Mouse (Mus musculus) forebrain, embryonic 16.5 days (tissue): ENCODE data around the gene Folr2. TPM values are rescaled to one million over a fixed set of nuclear protein-coding genes. Genes with fewer than 3 reads are reported as not detected.

Source experiments
- ATAC-seq: fragments of 200-750 bp; cut with Nextera tagmentation; 2 replicates; pipeline ENCODE4 v1.8.0; 2017; ENCODE audit warnings: mild to moderate bottlenecking, moderate library complexity
- H3K27ac ChIP-seq: fragments of 300-500 bp; sonication (generic); 2 replicates; pipeline ENCODE4 v1.5.1; 2014; ENCODE audit warnings: low read length, control low read depth
- H3K27me3 ChIP-seq: fragments of 300-500 bp; sonication (generic); replicated peaks from 2 replicates; pipeline ENCODE4 v1.6.1; 2014; ENCODE audit warnings: low read length; ENCODE audit not compliant: control insufficient read depth, insufficient read depth
- H3K36me3 ChIP-seq: fragments of 300-500 bp; sonication (generic); 2 replicates; pipeline ENCODE4 v1.6.1; 2014; ENCODE audit not compliant: control insufficient read depth, insufficient read depth
- H3K4me1 ChIP-seq: fragments of 300-500 bp; sonication (generic); replicated peaks from 2 replicates; pipeline ENCODE4 v1.6.1; 2014; ENCODE audit warnings: low read length; ENCODE audit not compliant: control insufficient read depth, insufficient read depth
- H3K4me2 ChIP-seq: fragments of 300-500 bp; sonication (generic); 2 replicates; pipeline ENCODE4 v1.6.1; 2014; ENCODE audit warnings: mild to moderate bottlenecking, low read length, control low read depth
- H3K4me3 ChIP-seq: fragments of 300-500 bp; sonication (generic); replicated peaks from 2 replicates; pipeline ENCODE4 v1.5.1; 2014; ENCODE audit warnings: mild to moderate bottlenecking, low read length, control low read depth
- H3K9ac ChIP-seq: fragments of 300-500 bp; sonication (generic); replicated peaks from 2 replicates; pipeline ENCODE4 v1.6.1; 2014; ENCODE audit warnings: low read depth, low read length, control low read depth
- H3K9me3 ChIP-seq: fragments of 300-500 bp; sonication (generic); 2 replicates; pipeline ENCODE4 v1.6.1; 2016; ENCODE audit warnings: low read length; ENCODE audit not compliant: control insufficient read depth
- WGBS: fragments of 180-500 bp; shearing (Covaris S2); extraction: QIAGEN DNeasy Blood & Tissue Kit; methylation state at CpG from one replicate; pipeline ENCODE4 v1.1.7; 2014; 5-methylcytosine and 5-hydroxymethylcytosine counted together
- polyA plus RNA-seq: library from polyadenylated mRNA; unstranded; fragments of >200 nt; fragmentation: Nextera tagmentation; extraction: Ambion mirVana; gene quantifications from 2 replicates; pipeline ENCODE4 v1.2.1, GENCODE M21; 2015

The Folr2 gene
- 0.65 and 0.94 TPM in 2 replicates for polyA plus RNA-seq

- 95% methylated on average over 4 of the region's 4 CpGs for WGBS
- no peak within 1 kb of the TSS for H3K4me3 ChIP-seq
- H3K36me3 ChIP-seq = no peaks in the 10 kb centered on the region
- ATAC-seq = no peak
- H3K9me3 ChIP-seq = no peaks in the 10 kb centered on the region
- H3K27me3 ChIP-seq = no peaks in the 10 kb centered on the region
- H3K4me1 ChIP-seq = no peaks in the 10 kb centered on the region
- no peak within 1 kb of the TSS for H3K4me2 ChIP-seq
- no peak within 1 kb of the TSS for H3K9ac ChIP-seq
- no peak within 1 kb of the TSS for H3K27ac ChIP-seq
These were observed at the start of gene Folr2 for GRCm38 (mm10) chr7:101857094-101857493. Gene Folr2, minus strand, starts transcription at chr7:101857194.

GRCm38 (mm10) chr7:101906696-101907095, 49.7 kb upstream of the Folr2 start:
- Histone ChIP-seq H3K4me3 (peak overlapping the region; percentile 72), H3K27me3 (no peaks in the 10 kb centered on the region), H3K9me3 (no peaks in the 10 kb centered on the region), H3K9ac (peak overlapping the region; percentile 76; the same call in 1 of the 2 replicates), H3K27ac (no peak overlapping the region), H3K4me1 (peaks cover 22% of the 10 kb centered on the region), H3K36me3 (peaks cover 5% of the 10 kb centered on the region; the same call in 1 of the 2 replicates), H3K4me2 (peak overlapping the region; percentile 79)
- WGBS = 84% methylated on average over 8 of the region's 8 CpGs
- no peak for ATAC-seq

DNA sequence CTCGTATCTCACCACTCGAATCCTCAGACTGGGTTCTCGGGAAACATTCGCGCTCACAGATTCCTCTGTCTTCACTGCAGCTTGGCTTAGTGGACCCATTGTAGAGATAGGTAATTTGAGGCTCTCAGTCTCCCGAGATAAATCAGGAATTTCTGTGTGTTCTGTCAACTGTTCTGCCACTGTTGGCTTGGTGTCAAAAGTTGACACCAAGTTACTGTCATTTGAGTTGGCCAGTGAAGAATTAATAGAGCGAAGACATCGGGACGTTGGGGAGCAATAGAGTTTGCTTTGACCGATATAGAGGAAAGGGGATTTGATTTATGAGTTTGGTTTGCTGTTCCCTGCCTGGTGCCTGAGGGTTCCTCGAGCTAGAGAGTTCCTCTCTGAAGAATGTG, 49.3 kb upstream of the Folr2 start, which contains the start of gene Tomt:
TSS of gene Tomt (minus strand) at position 73 of the 395 bp plus-strand sequence.
- H3K27me3 ChIP-seq = no peaks in the 10 kb centered on the region
- H3K9me3 ChIP-seq = no peaks in the 10 kb centered on the region
- peak within 1 kb of the TSS; percentile 90 for H3K27ac ChIP-seq
- peaks cover 22% of the 10 kb centered on the region for H3K4me1 ChIP-seq
- peaks cover 4% of the 10 kb centered on the region; the same call in 1 of the 2 replicates for H3K36me3 ChIP-seq
- H3K4me3 ChIP-seq = peak within 1 kb of the TSS; percentile 72
- H3K9ac ChIP-seq = peak within 1 kb of the TSS; percentile 76
- peak within 1 kb of the TSS; percentile 79 for H3K4me2 ChIP-seq
- 22% methylated on average over 11 of the region's 11 CpGs for WGBS
- ATAC-seq = no peak

DNA sequence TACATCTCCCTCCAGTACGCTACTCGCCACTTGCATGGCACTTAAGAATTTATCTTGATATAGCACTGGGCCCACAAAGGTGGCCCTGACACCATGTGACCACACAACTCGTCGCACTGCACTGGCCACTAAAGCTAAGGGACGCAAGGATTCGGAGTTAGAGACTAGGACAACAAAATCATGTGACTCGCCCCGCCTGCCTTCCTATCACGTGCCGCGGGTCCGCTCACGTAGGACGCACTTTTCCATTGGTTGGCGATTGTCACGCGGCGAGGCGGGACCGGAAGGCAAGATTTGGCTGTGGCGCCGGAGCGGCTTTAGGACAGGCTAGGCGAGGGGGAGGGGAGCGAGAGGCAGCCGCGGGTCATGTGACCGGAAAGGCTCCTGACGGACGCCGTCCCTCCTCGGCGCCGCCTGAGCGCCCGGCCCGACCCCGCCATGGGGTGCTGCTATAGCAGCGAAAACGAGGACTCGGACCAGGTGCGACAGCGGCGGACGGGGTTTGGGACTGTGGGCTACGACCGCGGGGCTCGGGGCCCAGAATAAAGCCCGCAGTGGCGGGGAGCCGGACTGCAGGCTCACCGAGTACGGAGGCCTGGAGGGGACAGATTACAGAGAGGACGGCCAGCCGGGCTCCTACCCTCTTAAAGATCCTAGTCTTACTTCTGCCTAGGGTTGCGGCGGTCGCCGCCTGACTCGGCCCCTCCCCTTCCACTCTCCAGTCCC, 48.7 kb upstream of the Folr2 start, which contains the start of gene Lamtor1:
TSS of gene Lamtor1 (plus strand) at position 344 of the 726 bp plus-strand sequence.
- WGBS = under 1% methylated on average over 60 of the region's 61 CpGs
- H3K36me3 ChIP-seq = peaks cover 4% of the 10 kb centered on the region; the same call in 1 of the 2 replicates
- H3K27ac ChIP-seq = peak within 1 kb of the TSS; percentile 90
- peaks cover 22% of the 10 kb centered on the region for H3K4me1 ChIP-seq
- H3K9me3 ChIP-seq = no peaks in the 10 kb centered on the region
- H3K9ac ChIP-seq = peak within 1 kb of the TSS; percentile 76
- H3K4me2 ChIP-seq = peak within 1 kb of the TSS; percentile 79
- peak within 1 kb of the TSS; percentile 72 for H3K4me3 ChIP-seq
- no peaks in the 10 kb centered on the region for H3K27me3 ChIP-seq
- ATAC-seq = peak; percentile 98

DNA sequence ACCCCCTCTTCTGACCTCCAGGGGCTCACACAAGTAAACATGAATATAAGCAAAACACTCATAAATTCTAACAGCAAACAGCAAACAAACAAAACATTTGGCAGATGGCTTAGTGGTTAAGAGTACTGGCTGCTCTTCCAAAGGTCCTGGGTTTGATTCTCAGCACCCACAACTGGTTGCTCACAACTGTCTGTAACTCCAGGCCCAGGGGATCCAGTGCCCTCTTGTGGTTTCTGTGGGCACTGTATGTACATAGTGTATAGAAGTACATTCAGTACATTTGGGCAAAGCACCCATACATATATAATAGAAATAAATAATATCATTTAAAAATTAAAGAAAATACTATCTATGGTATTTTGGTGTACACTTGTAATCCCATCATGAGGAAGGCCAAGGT, 45.9 kb upstream of the Folr2 start:
- no peak overlapping the region for H3K9ac ChIP-seq
- no peaks in the 10 kb centered on the region for H3K27me3 ChIP-seq
- no peak overlapping the region for H3K27ac ChIP-seq
- H3K9me3 ChIP-seq = no peaks in the 10 kb centered on the region
- H3K4me1 ChIP-seq = peaks cover 18% of the 10 kb centered on the region
- H3K4me2 ChIP-seq = no peak overlapping the region
- no peak for ATAC-seq
- H3K36me3 ChIP-seq = 0 out of 2 replicates have a peak, but pooled peaks cover 2% of the 10 kb centered on the region
- no peak overlapping the region for H3K4me3 ChIP-seq

GRCm38 (mm10) chr7:101901969-101902368, 45.0 kb upstream of the Folr2 start:
- H3K27me3 ChIP-seq = no peaks in the 10 kb centered on the region
- peaks cover 17% of the 10 kb centered on the region for H3K4me1 ChIP-seq
- H3K9ac ChIP-seq = no peak overlapping the region
- H3K27ac ChIP-seq = no peak overlapping the region
- no peak overlapping the region for H3K4me3 ChIP-seq
- no peaks in the 10 kb centered on the region for H3K9me3 ChIP-seq
- no peak for ATAC-seq
- no peak overlapping the region for H3K4me2 ChIP-seq
- WGBS = 90% methylated on average over 10 of the region's 10 CpGs
- H3K36me3 ChIP-seq = 0 out of 2 replicates have a peak, but pooled peaks cover 2% of the 10 kb centered on the region

GRCm38 (mm10) chr7:101900331-101901097, 43.5 kb upstream of the Folr2 start:
- no peaks in the 10 kb centered on the region for H3K27me3 ChIP-seq
- no peak overlapping the region for H3K9ac ChIP-seq
- H3K9me3 ChIP-seq = no peaks in the 10 kb centered on the region
- no peak overlapping the region for H3K4me2 ChIP-seq
- H3K4me1 ChIP-seq = peaks cover 12% of the 10 kb centered on the region
- H3K27ac ChIP-seq = no peak overlapping the region
- WGBS = 91% methylated on average over 16 of the region's 16 CpGs
- no peak overlapping the region for H3K4me3 ChIP-seq
- ATAC-seq = no peak
- 0 out of 2 replicates have a peak, but pooled peaks cover 2% of the 10 kb centered on the region for H3K36me3 ChIP-seq

- peak overlapping the region; percentile 95 for H3K27ac ChIP-seq
- ATAC-seq = peak; percentile 98
- under 1% methylated on average over 57 of the region's 57 CpGs for WGBS
- H3K36me3 ChIP-seq = 0 out of 2 replicates have a peak, but pooled peaks cover 2% of the 10 kb centered on the region
- H3K27me3 ChIP-seq = no peaks in the 10 kb centered on the region
- H3K4me2 ChIP-seq = peak overlapping the region; percentile 66
- H3K4me1 ChIP-seq = peaks cover 10% of the 10 kb centered on the region
- H3K9ac ChIP-seq = peak overlapping the region; percentile 61
- H3K4me3 ChIP-seq = peak overlapping the region; percentile 60
- no peaks in the 10 kb centered on the region for H3K9me3 ChIP-seq
These were observed 39.4 kb upstream of the Folr2 start for GRCm38 (mm10) chr7:101896104-101897066.
